ENCODE assay signal across 10 mouse cellular contexts in genomic region chr12:83633807-83634206, GRCm38 (mm10). TPM values are rescaled to one million over a fixed set of nuclear protein-coding genes. Genes with fewer than 3 reads are reported as not detected.
A peak's percentile ranks its signal among the peaks of the same experiment; 100 is the strongest.
DNase-seq lines count a peak whose midpoint lies in the region; ATAC-seq and TF ChIP-seq lines count a peak whose summit lies in the region.
"Had no signal": no experiment of that assay in that cellular context is flagged by ENCODE, and none has a peak within 500 bp of the region (broad histone marks: within the 10 kb centered on the region; RNA-seq: fewer than 3 reads in every experiment).

No protein-coding gene starts in this region.

- no peaks in the 10 kb centered on the region for H3K9me3 ChIP-seq in hindbrain, embryonic 14.5 days (ENCODE audit: control insufficient read depth, low read length)
- H3K9me3 ChIP-seq in midbrain, embryonic 13.5 days, result no peaks in the 10 kb centered on the region

- no peak for ATAC-seq in hindbrain, embryonic 14.5 days (ENCODE audit: low FRiP score)
- no peak for ATAC-seq in midbrain, embryonic 13.5 days
- ATAC-seq: Patski had no signal

- intact Hi-C loops in left cerebral cortex, postnatal 4 days (cut with DNase I), result no loop called here

- no peak overlapping the region for H3K27ac ChIP-seq in hindbrain, embryonic 14.5 days
- no peak overlapping the region for H3K27ac ChIP-seq in midbrain, embryonic 13.5 days
- H3K27ac ChIP-seq in thymus, adult 2 months (ENCODE audit: control insufficient read depth, insufficient read depth, low read length), result no peak overlapping the region

- peaks cover 12% of the 10 kb centered on the region for H3K4me1 ChIP-seq in hindbrain, embryonic 14.5 days (replicated peaks; ENCODE audit: control insufficient read depth, insufficient read depth, low read length)
- peaks cover 17% of the 10 kb centered on the region for H3K4me1 ChIP-seq in midbrain, embryonic 13.5 days (replicated peaks)
- H3K4me1 ChIP-seq in thymus, adult 2 months (replicated peaks; ENCODE audit: control insufficient read depth, insufficient read depth, low read length), result no peaks in the 10 kb centered on the region

- no peaks in the 10 kb centered on the region for H3K27me3 ChIP-seq in hindbrain, embryonic 14.5 days (ENCODE audit: control insufficient read depth, insufficient read depth, low read length)
- H3K27me3 ChIP-seq in midbrain, embryonic 13.5 days, result no peaks in the 10 kb centered on the region
- H3K27me3 ChIP-seq in thymus, adult 2 months (ENCODE audit: control insufficient read depth, insufficient read depth, low read length), result no peaks in the 10 kb centered on the region
- H3K27me3 ChIP-seq: Patski had no signal

- peak overlapping the region; percentile 97; the same call in 1 of the 2 replicates for H3K9ac ChIP-seq in hindbrain, embryonic 14.5 days
- no peak overlapping the region for H3K9ac ChIP-seq in midbrain, embryonic 13.5 days (replicated peaks)

- H3K4me3 ChIP-seq in hindbrain, embryonic 14.5 days (replicated peaks; ENCODE audit: low read length), result peak overlapping the region; percentile 94
- H3K4me3 ChIP-seq in midbrain, embryonic 13.5 days (replicated peaks), result peak overlapping the region; percentile 98
- H3K4me3 ChIP-seq in thymus, adult 2 months (ENCODE audit: control insufficient read depth, insufficient read depth, low read length), result no peak overlapping the region

- H3K4me2 ChIP-seq in hindbrain, embryonic 14.5 days (replicated peaks), result peak overlapping the region; percentile 76
- H3K4me2 ChIP-seq in midbrain, embryonic 13.5 days (replicated peaks), result peak overlapping the region; percentile 33

- TF ChIP-seq POLR2A in thymus, adult 2 months (IDR thresholded peaks at IDR 0.05; ENCODE audit: control insufficient read depth, extremely low read depth, insufficient read depth, low read length, poor library complexity), result no peak

- WGBS in hindbrain, embryonic 14.5 days, result 45% methylated on average over 2 of the region's 2 CpGs
- WGBS in midbrain, embryonic 13.5 days, result 56% methylated on average over 2 of the region's 2 CpGs
- WGBS in thymus, adult 2 months, result 56% methylated on average over 2 of the region's 2 CpGs

- H3K36me3 ChIP-seq in hindbrain, embryonic 14.5 days (replicated peaks; ENCODE audit: control insufficient read depth, insufficient read depth), result peaks cover 30% of the 10 kb centered on the region
- peaks cover 23% of the 10 kb centered on the region for H3K36me3 ChIP-seq in midbrain, embryonic 13.5 days
- peaks cover 7% of the 10 kb centered on the region for H3K36me3 ChIP-seq in thymus, adult 2 months (ENCODE audit: control insufficient read depth, insufficient read depth, low read length)

- TF ChIP-seq CTCF in thymus, adult 2 months (IDR thresholded peaks at IDR 0.05; ENCODE audit: borderline replicate concordance, control insufficient read depth, extremely low read depth, insufficient read depth, low read length, poor library complexity), result no peak

- peak; percentile 16 for DNase-seq in kidney, adult 9 months
- DNase-seq in kidney, postnatal 36 days, result no peak
- DNase-seq in MEL-GATA-1-ER (ENCODE audit: extremely low read depth, low read depth), result peak; percentile 8
- no peak for DNase-seq in hindbrain, embryonic 14.5 days (ENCODE audit: low spot score)
- DNase-seq in left cerebral cortex, postnatal 4 days, result no peak
- DNase-seq in thymus, adult 2 months, result no peak
- DNase-seq in natural killer cell, adult 2 months (ENCODE audit: low spot score in 2 of 2), result no peak
- DNase-seq: thymus, postnatal 4 days had no signal

RNA-seq across cellular contexts. Expression of gene Rbm25, which starts 2.8 kb away (rescaled TPM):
- 171 and 197 TPM in 2 replicates for polyA plus RNA-seq in hindbrain, embryonic 14.5 days (2014; fragmentation: Nextera tagmentation; extraction: Ambion mirVana)
- polyA plus RNA-seq in midbrain, embryonic 13.5 days (2015; fragmentation: Nextera tagmentation; extraction: Ambion mirVana), result 301 and 329 TPM in 2 replicates
- 100 to 1,000 TPM; 159 to 163 TPM for total RNA-seq in left cerebral cortex, postnatal 4 days (2021)
- 45.1 and 49.2 TPM in 2 replicates for polyA plus RNA-seq in thymus, adult 2 months (2012; rRNA removed)

RNA-seq across cellular contexts. Expression of gene Zfyve1, which starts 36.8 kb away (rescaled TPM):
- polyA plus RNA-seq in hindbrain, embryonic 14.5 days (2014; fragmentation: Nextera tagmentation; extraction: Ambion mirVana), result 22.8 and 25.3 TPM in 2 replicates
- polyA plus RNA-seq in midbrain, embryonic 13.5 days (2015; fragmentation: Nextera tagmentation; extraction: Ambion mirVana), result 33.5 and 34.6 TPM in 2 replicates
- 10 to 100 TPM; 41.6 to 42.0 TPM for total RNA-seq in left cerebral cortex, postnatal 4 days (2021)
- 43.4 and 50.2 TPM in 2 replicates for polyA plus RNA-seq in thymus, adult 2 months (2012; rRNA removed)

RNA-seq across cellular contexts. Expression of gene Psen1, which starts 54.1 kb away (rescaled TPM):
- polyA plus RNA-seq in hindbrain, embryonic 14.5 days (2014; fragmentation: Nextera tagmentation; extraction: Ambion mirVana), result 75.0 and 83.6 TPM in 2 replicates
- 71.5 and 74.3 TPM in 2 replicates for polyA plus RNA-seq in midbrain, embryonic 13.5 days (2015; fragmentation: Nextera tagmentation; extraction: Ambion mirVana)
- 10 to 100 TPM; 70.8 to 78.0 TPM for total RNA-seq in left cerebral cortex, postnatal 4 days (2021)
- polyA plus RNA-seq in thymus, adult 2 months (2012; rRNA removed), result 31.3 and 31.5 TPM in 2 replicates

Comparison
In these comparisons a context has a peak if more than half of its experiments do, and no peak if none do; other contexts are left out.
1. DNase-seq: peak in kidney, adult 9 months (single experiment) and MEL-GATA-1-ER (single experiment); none in kidney, postnatal 36 days (0 of 2), hindbrain, embryonic 14.5 days (single experiment), left cerebral cortex, postnatal 4 days (single experiment), thymus, adult 2 months (single experiment) and natural killer cell, adult 2 months (0 of 2).